Mouse (Mus musculus): ENCODE data around the gene Sox5.

- TF ChIP-seq CTCF (IDR thresholded peaks at IDR 0.05; ENCODE audit: extremely low read depth, insufficient read length, insufficient replicate concordance, low read depth, low read length) (no peak), POLR2A (IDR thresholded peaks at IDR 0.05; ENCODE audit: low read depth, low read length) (no peak)
These were observed 665.1 kb downstream of the Sox5 start for GRCm38 (mm10) chr6:144116646-144117045.

All from small intestine, adult 2 months (tissue).